Mouse (Mus musculus) stomach, postnatal 0 days (tissue): ENCODE results near the gene Patl1.

ENCODE experiments used
- CTCF ChIP-seq: IDR thresholded peaks from 2 replicates; pipeline ENCODE4 v1.5.1; 2016; ENCODE audit warnings: antibody characterized with exemption, low read depth, mild to moderate bottlenecking, moderate library complexity
- EP300 ChIP-seq: optimal IDR thresholded peaks from 2 replicates; pipeline ENCODE3; 2016; ENCODE audit warnings: antibody characterized with exemption

GRCm38 (mm10) chr19:11966201-11966636 lies 54.0 kb downstream of the Patl1 start:
- TF ChIP-seq CTCF, result no peak
- no peak for TF ChIP-seq EP300
